In genomic region chr2:115385207-115386168, GRCm38 (mm10) we compare ENCODE assay signal across 8 mouse cellular contexts.
DNase-seq lines count a peak whose midpoint lies in the region; ATAC-seq lines count a peak whose summit lies in the region.

No protein-coding gene starts in this region.

- H3K4me1 ChIP-seq in heart, embryonic 13.5 days: peaks cover 32% of the 10 kb centered on the region
- H3K4me1 ChIP-seq in kidney, embryonic 15.5 days: peaks cover 21% of the 10 kb centered on the region
- no peaks in the 10 kb centered on the region for H3K4me1 ChIP-seq in midbrain, embryonic 14.5 days (ENCODE audit: control insufficient read depth, insufficient read depth, low read length)

- no peaks in the 10 kb centered on the region for H3K9me3 ChIP-seq in heart, embryonic 13.5 days
- H3K9me3 ChIP-seq in kidney, embryonic 15.5 days (replicated peaks): no peaks in the 10 kb centered on the region
- no peaks in the 10 kb centered on the region for H3K9me3 ChIP-seq in midbrain, embryonic 14.5 days (ENCODE audit: control insufficient read depth, low read length)

- peak overlapping the region; percentile 14 for H3K4me3 ChIP-seq in heart, embryonic 13.5 days
- H3K4me3 ChIP-seq in kidney, embryonic 15.5 days (replicated peaks): no peak overlapping the region
- no peak overlapping the region for H3K4me3 ChIP-seq in midbrain, embryonic 14.5 days (replicated peaks; ENCODE audit: low read depth, low read length)

- no peaks in the 10 kb centered on the region for H3K27me3 ChIP-seq in heart, embryonic 13.5 days (replicated peaks)
- no peaks in the 10 kb centered on the region for H3K27me3 ChIP-seq in kidney, embryonic 15.5 days
- H3K27me3 ChIP-seq in midbrain, embryonic 14.5 days (ENCODE audit: control insufficient read depth, insufficient read depth, low read length): no peaks in the 10 kb centered on the region

- 35% methylated on average over 16 of the region's 16 CpGs for WGBS in heart, embryonic 13.5 days
- 27% methylated on average over 16 of the region's 16 CpGs for WGBS in kidney, embryonic 15.5 days
- WGBS in midbrain, embryonic 14.5 days: 36% methylated on average over 16 of the region's 16 CpGs

- H3K4me2 ChIP-seq in heart, embryonic 13.5 days: peak overlapping the region; percentile 59
- H3K4me2 ChIP-seq in kidney, embryonic 15.5 days: peak overlapping the region; percentile 17
- peak overlapping the region; percentile 14; the same call in 1 of the 2 replicates for H3K4me2 ChIP-seq in midbrain, embryonic 14.5 days (ENCODE audit: low read length)

- H3K27ac ChIP-seq in heart, embryonic 13.5 days (replicated peaks): peak overlapping the region; percentile 96
- H3K27ac ChIP-seq in kidney, embryonic 15.5 days: peak overlapping the region; percentile 87
- H3K27ac ChIP-seq in midbrain, embryonic 14.5 days (replicated peaks; ENCODE audit: low read depth, low read length): no peak overlapping the region

- DNase-seq in heart, postnatal 4 days: no peak
- peak; percentile 61 for DNase-seq in embryo, embryonic 11 days
- peak; percentile 41 for DNase-seq in midbrain, embryonic 14.5 days
- no peak for DNase-seq in spleen, postnatal 36 days (ENCODE audit: low spot score in 2 of 2)
- no peak for DNase-seq in urinary bladder, adult 18-20 months (ENCODE audit: low spot score in 2 of 2)

- peak overlapping the region; percentile 75 for H3K9ac ChIP-seq in heart, embryonic 13.5 days
- no peak overlapping the region for H3K9ac ChIP-seq in kidney, embryonic 15.5 days
- no peak overlapping the region for H3K9ac ChIP-seq in midbrain, embryonic 14.5 days (replicated peaks; ENCODE audit: low read length)

- peak; percentile 58 for ATAC-seq in heart, embryonic 13.5 days (ENCODE audit: extremely low read depth, insufficient number of reproducible peaks, low FRiP score, low TSS enrichment)
- ATAC-seq in kidney, embryonic 15.5 days (replicated peaks; ENCODE audit: low FRiP score): peak; percentile 75
- peak; percentile 40; the same call in 1 of the 2 replicates for ATAC-seq in midbrain, embryonic 14.5 days (ENCODE audit: low FRiP score, low TSS enrichment)
- ATAC-seq in granulocyte monocyte progenitor cell, adult 5-6 weeks (replicated peaks; ENCODE audit: poor library complexity, severe bottlenecking): no peak

- H3K36me3 ChIP-seq in heart, embryonic 13.5 days: no peaks in the 10 kb centered on the region
- no peaks in the 10 kb centered on the region for H3K36me3 ChIP-seq in kidney, embryonic 15.5 days
- no peaks in the 10 kb centered on the region for H3K36me3 ChIP-seq in midbrain, embryonic 14.5 days (ENCODE audit: control insufficient read depth, insufficient read depth, low read length)

Comparison
In these comparisons a context has a peak if more than half of its experiments do, and no peak if none do; other contexts are left out.
1. DNase-seq: peak in embryo, embryonic 11 days (single experiment) and midbrain, embryonic 14.5 days (single experiment); none in heart, postnatal 4 days (single experiment), spleen, postnatal 36 days (0 of 2) and urinary bladder, adult 18-20 months (0 of 2).
2. Peak in every context shown above with its lines, with median percentiles within 50 percentile points of each other: H3K4me2 ChIP-seq.